Mouse (Mus musculus): ENCODE data around the gene Pabpn1l.
A peak's percentile ranks its signal among the peaks of the same experiment; 100 is the strongest.
"Not testable (repeated sequence)": the region's sequence is repeated elsewhere in the genome, so short reads cannot be mapped to it uniquely, and the experiment has no call there.

Pabpn1l gene

DNA sequence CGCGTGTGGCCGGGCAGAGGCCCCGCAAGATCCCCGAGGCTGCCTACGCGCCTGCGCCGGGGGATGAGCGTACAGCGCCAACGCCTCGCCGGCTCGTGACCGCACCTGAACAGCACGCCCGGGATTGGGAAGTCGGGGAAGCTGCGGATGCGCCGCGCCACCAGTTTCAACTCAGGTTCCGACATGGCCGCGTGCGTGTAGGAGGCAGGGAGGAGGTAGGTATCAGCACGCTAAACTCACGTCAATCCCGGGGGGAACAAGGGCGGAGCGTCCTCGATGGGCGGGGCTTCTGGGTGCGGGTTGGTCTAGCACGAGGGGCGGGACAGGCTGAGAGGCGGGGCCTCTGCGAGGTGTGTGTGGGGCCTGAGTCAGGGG lies 45.9 kb downstream of the Pabpn1l start, which contains the start of gene Aprt:
Gene Aprt (minus strand): TSS at position 262 of the 375 bp plus-strand sequence.
- DNase-seq (ENCODE audit: low read depth, low spot score) = peak; percentile 77

DNA sequence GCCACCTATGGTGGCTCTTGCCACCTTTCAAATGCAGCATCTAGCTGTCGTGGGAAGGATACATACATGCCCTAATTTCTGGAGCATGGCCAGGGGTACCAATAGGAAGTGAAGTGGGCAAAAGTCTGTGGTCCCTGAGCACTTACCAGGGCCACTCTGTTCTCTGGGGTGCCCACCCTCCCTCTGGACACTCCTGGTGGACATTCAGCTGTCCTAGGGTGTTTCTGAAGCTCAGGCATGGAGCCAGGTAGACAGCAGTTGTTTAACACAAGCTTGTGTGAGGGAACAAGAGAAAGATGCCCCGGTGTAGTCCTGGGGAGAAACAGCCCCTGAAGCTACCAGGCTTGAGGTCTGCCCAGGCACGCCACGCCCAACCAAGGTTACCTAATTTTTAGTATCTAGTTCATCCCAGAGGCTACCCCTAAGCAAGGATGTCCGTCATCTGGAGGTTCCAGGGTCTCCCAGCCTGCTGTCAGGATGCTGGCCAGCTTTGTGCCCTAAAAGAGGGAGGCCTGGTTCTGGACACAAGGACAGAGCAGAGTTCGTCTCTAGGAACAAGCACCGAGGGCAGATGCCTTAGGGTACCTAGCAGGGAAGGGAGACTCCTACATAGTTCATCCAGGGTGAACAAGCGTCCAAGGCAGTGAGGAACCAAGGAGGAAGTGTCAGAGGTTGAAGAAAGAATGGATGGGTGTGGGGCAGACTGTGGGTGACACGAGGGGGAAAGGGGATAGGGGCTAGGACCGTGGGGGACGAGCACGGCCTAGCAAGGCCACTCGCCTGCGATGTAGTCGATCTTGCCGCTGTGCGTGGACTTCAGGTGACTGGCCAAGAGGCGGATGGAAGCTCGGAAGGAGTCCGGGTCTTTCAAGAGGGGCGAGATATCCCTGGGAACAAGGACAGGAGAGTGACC lies 46.5 kb downstream of the Pabpn1l start:
- no peak for DNase-seq (ENCODE audit: low read depth, low spot score)

DNA sequence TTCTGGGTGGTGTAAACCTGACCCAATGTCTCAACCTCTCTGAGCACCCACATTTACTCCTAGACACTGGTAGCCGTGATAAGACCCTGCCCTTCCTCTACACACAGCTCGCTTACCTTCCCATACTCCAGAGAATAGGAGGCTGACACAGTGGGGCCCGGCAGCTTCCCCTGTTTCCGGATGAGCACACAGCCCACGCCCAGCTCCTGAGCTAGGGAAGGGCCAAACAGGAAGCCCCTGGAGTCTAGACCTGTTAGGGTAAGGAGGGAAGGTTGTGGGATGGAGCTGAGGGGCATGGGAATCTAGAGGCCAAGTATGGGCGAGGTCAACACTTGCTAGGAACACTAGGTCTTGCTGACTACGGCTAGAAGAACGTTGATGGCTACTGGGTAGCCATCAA lies 47.3 kb downstream of the Pabpn1l start:
- no peak for DNase-seq (ENCODE audit: low read depth, low spot score)

DNA sequence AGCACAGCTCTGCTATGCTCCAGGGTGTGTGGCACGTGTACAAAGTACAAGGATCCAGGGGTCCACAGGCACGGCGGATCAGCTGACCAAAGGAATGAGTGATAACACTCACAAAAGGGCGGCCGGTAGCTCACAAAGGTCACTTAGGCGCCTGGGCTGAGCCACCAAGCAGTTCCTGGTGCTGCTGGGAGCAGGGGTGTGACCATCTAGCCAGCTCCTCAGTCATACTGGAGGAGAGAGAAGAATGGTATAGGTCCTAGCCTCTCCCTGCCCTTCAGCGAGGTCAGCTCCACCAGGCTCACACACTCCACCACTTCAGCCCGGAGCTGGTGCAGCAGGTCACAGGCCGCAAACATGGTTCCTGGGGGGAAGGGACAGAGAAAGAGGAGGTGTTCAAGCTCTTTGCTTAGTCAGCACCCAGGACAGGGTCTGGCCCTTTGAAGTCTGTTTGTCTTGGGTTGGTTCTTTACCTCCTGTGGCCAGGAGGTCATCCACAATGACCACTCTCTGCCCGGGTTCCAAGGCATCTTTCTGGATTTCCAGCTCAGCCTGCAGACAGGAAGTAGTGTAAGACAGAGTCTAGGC lies 47.8 kb downstream of the Pabpn1l start:
- DNase-seq (ENCODE audit: low read depth, low spot score) = no peak

DNA sequence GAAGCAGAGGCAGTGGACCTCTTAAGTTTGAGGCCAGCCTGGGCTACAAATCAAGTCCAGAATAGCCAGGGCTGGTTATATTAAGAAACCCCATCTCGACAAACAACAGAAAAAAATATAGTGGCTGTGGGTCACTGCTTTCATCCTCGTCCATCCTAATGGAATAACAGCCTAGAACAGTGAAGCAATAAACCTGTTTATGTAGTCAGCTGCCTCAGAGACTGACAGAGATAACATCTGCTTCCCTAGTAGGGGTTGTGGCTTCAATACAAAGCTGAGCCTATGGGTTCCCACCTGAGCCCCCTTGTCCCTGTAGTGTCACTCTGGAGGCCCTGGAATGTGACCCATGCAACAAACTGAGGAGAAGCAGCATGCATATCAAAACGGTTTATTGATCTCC lies 48.3 kb downstream of the Pabpn1l start:
- no peak for DNase-seq (ENCODE audit: low read depth, low spot score)

DNA sequence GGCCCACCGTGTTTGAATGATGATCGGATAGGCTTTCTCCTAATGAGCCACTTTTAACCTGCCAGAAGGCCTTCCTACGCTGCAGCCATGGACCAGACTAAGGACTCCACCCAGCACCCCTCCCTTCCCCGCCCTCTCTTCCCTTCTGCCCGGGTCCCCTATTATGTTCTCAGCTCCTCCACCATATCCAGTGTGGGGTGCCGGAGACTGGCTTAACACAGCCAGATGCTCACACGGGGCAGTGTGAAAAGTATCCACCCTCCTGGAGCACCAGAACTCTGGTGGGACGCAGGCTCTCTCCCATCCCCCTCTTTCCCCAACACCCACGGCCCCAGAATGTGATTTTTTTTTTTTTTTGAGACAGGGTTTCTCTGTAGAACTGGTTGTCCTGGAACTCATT lies 49.0 kb downstream of the Pabpn1l start:
- DNase-seq (ENCODE audit: low read depth, low spot score) = no peak

DNA sequence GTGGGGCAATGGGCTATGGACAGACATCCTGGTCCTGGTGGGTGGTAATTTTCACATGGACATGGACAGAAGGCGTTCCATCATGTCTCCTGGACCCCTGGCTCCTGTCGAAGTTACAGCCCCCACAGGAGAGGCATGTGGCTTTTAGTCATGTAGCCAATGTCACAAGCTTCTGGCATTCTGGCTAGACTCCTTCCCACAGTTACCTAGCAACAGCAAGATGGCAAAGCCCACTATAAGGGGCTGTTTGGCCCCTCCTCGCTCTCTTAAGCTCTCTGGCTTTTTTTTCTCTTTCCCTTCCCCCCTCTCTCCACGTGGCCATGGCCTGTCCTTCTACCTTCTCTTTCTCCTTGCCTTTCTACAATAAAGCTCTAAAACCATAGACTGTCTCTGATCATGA lies 49.4 kb downstream of the Pabpn1l start:
- not testable (repeated sequence) for DNase-seq (ENCODE audit: low read depth, low spot score)

DNA sequence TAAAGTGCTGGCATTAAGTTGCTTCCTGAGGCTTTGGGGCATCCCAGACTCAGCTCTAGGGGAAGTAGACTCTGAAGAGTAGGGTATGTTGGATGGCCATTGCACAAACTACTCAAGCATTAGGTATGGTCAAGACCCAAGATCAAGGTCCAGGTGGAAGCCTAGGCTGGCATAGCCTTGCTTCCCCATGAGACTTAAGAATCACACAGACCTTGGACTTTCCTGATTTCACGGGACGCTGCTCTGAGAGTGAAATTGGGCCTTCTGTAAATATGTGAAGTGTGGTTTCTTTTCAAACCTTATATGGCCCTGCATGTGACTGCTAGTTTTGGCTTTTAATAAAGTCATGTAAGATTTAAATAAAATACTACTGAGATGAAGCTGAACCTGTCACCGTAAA lies 49.8 kb downstream of the Pabpn1l start:
- no peak for DNase-seq (ENCODE audit: low read depth, low spot score)

DNA sequence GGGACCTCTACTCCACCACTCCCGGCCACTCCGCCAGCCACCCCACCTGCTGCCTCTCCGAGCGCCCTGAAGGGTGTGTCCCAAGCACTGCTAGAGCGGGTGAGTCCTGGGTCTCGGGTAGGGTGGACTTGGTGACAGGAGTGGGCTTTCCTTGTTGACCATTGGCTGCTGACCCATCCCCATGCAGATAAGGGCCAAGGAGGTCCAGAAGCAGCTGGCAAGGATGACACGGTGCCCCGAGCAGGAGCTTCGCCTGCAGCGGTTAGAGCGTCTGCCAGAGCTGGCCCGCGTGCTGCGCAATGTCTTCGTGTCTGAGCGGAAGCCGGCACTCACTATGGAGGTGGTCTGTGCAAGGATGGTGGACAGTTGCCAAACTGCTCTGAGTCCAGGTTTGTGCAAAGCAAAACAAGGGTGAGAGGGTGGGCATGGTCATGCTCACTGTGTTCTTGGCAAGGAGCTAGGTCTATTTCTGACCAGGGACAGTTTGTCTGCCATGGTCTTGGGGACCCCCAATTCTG lies 50.7 kb downstream of the Pabpn1l start:
- DNase-seq (ENCODE audit: low read depth, low spot score) = no peak

DNA sequence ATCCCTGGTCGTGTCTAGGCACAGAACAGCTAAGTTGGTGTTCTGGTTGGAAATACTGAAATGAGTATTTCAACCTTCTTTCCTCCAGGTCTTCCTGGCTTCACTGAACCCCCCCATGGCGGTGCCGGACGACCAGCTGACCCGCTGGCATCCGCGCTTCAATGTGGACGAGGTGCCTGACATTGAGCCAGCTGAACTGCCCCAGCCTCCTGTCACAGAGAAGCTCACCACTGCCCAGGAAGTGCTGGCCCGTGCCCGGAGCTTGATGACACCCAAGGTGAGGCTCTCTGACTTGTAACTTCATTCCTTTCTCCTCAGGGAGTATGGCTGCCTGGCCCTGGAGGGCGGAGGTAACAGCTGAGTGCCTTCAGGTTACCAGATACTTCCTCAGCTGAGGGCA lies 51.4 kb downstream of the Pabpn1l start:
- DNase-seq (ENCODE audit: low read depth, low spot score) = no peak

DNA sequence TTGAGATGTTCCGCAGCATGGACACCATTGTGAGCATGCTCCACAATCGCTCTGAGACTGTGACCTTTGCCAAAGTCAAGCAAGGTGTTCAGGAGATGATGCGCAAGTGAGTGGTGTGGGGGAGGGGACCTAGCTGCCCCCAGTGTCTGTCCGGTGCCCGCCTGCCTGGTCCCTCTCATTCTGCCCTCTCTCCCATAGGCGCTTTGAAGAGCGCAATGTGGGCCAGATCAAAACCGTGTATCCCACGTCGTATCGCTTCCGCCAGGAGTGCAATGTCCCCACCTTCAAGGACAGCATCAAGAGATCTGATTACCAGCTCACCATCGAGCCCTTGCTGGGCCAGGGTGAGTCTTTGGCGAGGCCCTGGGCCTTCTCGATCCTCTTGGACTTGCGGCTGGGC lies 52.5 kb downstream of the Pabpn1l start:
- no peak for DNase-seq (ENCODE audit: low read depth, low spot score)
